ENCODE assay signal across 19 mouse cellular contexts in the genomic region with DNA sequence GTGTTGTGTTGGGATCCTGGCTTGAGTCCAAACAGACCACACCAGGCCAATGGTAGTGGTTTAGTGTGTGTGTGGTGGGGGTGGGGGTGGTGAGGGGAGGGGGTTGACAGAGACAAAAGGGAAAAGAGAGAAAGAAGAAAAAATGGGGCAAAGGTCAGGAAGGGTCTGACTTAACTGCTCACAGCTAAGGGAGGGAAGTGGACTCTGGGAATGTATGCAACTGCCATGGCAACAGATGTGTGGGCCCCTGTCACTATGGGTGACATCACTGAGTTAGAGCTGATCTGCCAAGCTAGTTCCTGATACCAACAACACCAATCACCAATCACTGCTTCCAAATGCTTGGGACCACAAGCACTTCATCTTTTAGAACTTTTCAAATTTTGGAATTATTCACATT. TPM values are rescaled to one million over a fixed set of nuclear protein-coding genes. Genes with fewer than 3 reads are reported as not detected.
DNase-seq lines count a peak whose midpoint lies in the region; ATAC-seq lines count a peak whose summit lies in the region.
"Had no signal": no experiment of that assay in that cellular context is flagged by ENCODE, and none has a peak within 500 bp of the region (broad histone marks: within the 10 kb centered on the region; RNA-seq: fewer than 3 reads in every experiment).

No protein-coding gene starts in this region.

- H3K4me1 ChIP-seq in intestine, embryonic 14.5 days (replicated peaks; ENCODE audit: control insufficient read depth, insufficient read depth, low read length): no peaks in the 10 kb centered on the region; the same call in 1 of the 2 replicates
- no peaks in the 10 kb centered on the region for H3K4me1 ChIP-seq in intestine, embryonic 16.5 days (ENCODE audit: control insufficient read depth, insufficient read depth, low read length)
- no peaks in the 10 kb centered on the region for H3K4me1 ChIP-seq in midbrain, embryonic 14.5 days (ENCODE audit: control insufficient read depth, insufficient read depth, low read length)
- H3K4me1 ChIP-seq in midbrain, embryonic 13.5 days (replicated peaks): peaks cover 5% of the 10 kb centered on the region; the same call in 1 of the 2 replicates

- 0 out of 2 replicates have a peak, but pooled peaks have one; percentile 64 for ATAC-seq in intestine, embryonic 14.5 days (replicated peaks; ENCODE audit: low FRiP score, low TSS enrichment, low read depth)
- ATAC-seq in intestine, embryonic 16.5 days: no peak
- ATAC-seq in midbrain, embryonic 14.5 days (ENCODE audit: low FRiP score, low TSS enrichment): no peak
- no peak for ATAC-seq in midbrain, embryonic 13.5 days
- ATAC-seq in granulocyte monocyte progenitor cell, adult 5-6 weeks (replicated peaks; ENCODE audit: poor library complexity, severe bottlenecking): no peak

- H3K4me2 ChIP-seq in intestine, embryonic 14.5 days (ENCODE audit: low read length): no peak overlapping the region
- no peak overlapping the region for H3K4me2 ChIP-seq in intestine, embryonic 16.5 days (ENCODE audit: low read depth, low read length)
- no peak overlapping the region for H3K4me2 ChIP-seq in midbrain, embryonic 14.5 days (ENCODE audit: low read length)
- no peak overlapping the region for H3K4me2 ChIP-seq in midbrain, embryonic 13.5 days (replicated peaks)

- no peak overlapping the region for H3K27ac ChIP-seq in intestine, embryonic 14.5 days (ENCODE audit: low read depth)
- H3K27ac ChIP-seq in intestine, embryonic 16.5 days (ENCODE audit: low read length): no peak overlapping the region
- no peak overlapping the region for H3K27ac ChIP-seq in midbrain, embryonic 14.5 days (replicated peaks; ENCODE audit: low read depth, low read length)
- no peak overlapping the region for H3K27ac ChIP-seq in midbrain, embryonic 13.5 days
- H3K27ac ChIP-seq: left cerebral cortex, adult 2 months; macrophage had no signal

- H3K27me3 ChIP-seq in intestine, embryonic 14.5 days (replicated peaks; ENCODE audit: control insufficient read depth, insufficient read depth, low read length): no peaks in the 10 kb centered on the region
- H3K27me3 ChIP-seq in intestine, embryonic 16.5 days (replicated peaks; ENCODE audit: control insufficient read depth, insufficient read depth, low read length): no peaks in the 10 kb centered on the region
- H3K27me3 ChIP-seq in midbrain, embryonic 14.5 days (ENCODE audit: control insufficient read depth, insufficient read depth, low read length): no peaks in the 10 kb centered on the region
- no peaks in the 10 kb centered on the region for H3K27me3 ChIP-seq in midbrain, embryonic 13.5 days

- no peak overlapping the region for H3K9ac ChIP-seq in intestine, embryonic 14.5 days (ENCODE audit: low read length)
- no peak overlapping the region for H3K9ac ChIP-seq in intestine, embryonic 16.5 days (ENCODE audit: low read depth, low read length)
- H3K9ac ChIP-seq in midbrain, embryonic 14.5 days (replicated peaks; ENCODE audit: low read length): no peak overlapping the region
- no peak overlapping the region for H3K9ac ChIP-seq in midbrain, embryonic 13.5 days (replicated peaks)

- no peak overlapping the region for H3K4me3 ChIP-seq in intestine, embryonic 14.5 days (ENCODE audit: low read depth, low read length)
- H3K4me3 ChIP-seq in intestine, embryonic 16.5 days (ENCODE audit: low read length): no peak overlapping the region
- no peak overlapping the region for H3K4me3 ChIP-seq in midbrain, embryonic 14.5 days (replicated peaks; ENCODE audit: low read depth, low read length)
- no peak overlapping the region for H3K4me3 ChIP-seq in midbrain, embryonic 13.5 days (replicated peaks)
- H3K4me3 ChIP-seq: left cerebral cortex, adult 2 months had no signal

- no peaks in the 10 kb centered on the region for H3K9me3 ChIP-seq in intestine, embryonic 14.5 days (ENCODE audit: control insufficient read depth, low read length)
- no peaks in the 10 kb centered on the region for H3K9me3 ChIP-seq in intestine, embryonic 16.5 days (ENCODE audit: control insufficient read depth, low read length)
- H3K9me3 ChIP-seq in midbrain, embryonic 14.5 days (ENCODE audit: control insufficient read depth, low read length): no peaks in the 10 kb centered on the region
- H3K9me3 ChIP-seq in midbrain, embryonic 13.5 days: no peaks in the 10 kb centered on the region

- no peak for DNase-seq in intestine, embryonic 14.5 days (ENCODE audit: low spot score)
- DNase-seq in midbrain, embryonic 14.5 days: peak; percentile 21
- peak; percentile 56 for DNase-seq in embryo, embryonic 9.5 days (ENCODE audit: extremely low spot score)
- peak; percentile 55 for DNase-seq in retina, embryonic 14.5 days (ENCODE audit: low spot score)
- DNase-seq in frontal cortex, postnatal 36 days (ENCODE audit: low spot score in 2 of 2): no peak
- DNase-seq: adrenal gland, postnatal 10 days; gastrocnemius, postnatal 14 days; kidney, adult 11 months; right cerebral cortex, adult 18-20 months; thymus, adult 2 months had no signal

- no peaks in the 10 kb centered on the region for H3K36me3 ChIP-seq in intestine, embryonic 14.5 days (ENCODE audit: control insufficient read depth, insufficient read depth, low read length)
- H3K36me3 ChIP-seq in intestine, embryonic 16.5 days (ENCODE audit: control insufficient read depth, insufficient read depth, low read length): no peaks in the 10 kb centered on the region
- no peaks in the 10 kb centered on the region for H3K36me3 ChIP-seq in midbrain, embryonic 14.5 days (ENCODE audit: control insufficient read depth, insufficient read depth, low read length)
- H3K36me3 ChIP-seq in midbrain, embryonic 13.5 days: no peaks in the 10 kb centered on the region

RNA-seq across cellular contexts. Expression of gene H2al2a, which starts 26.6 kb away (rescaled TPM):
- not detected in 2 replicates for polyA plus RNA-seq in intestine, embryonic 14.5 days (2014; fragmentation: Nextera tagmentation; extraction: Ambion mirVana)
- polyA plus RNA-seq in intestine, embryonic 16.5 days (2015; fragmentation: Nextera tagmentation; extraction: Ambion mirVana): not detected in 2 replicates
- polyA plus RNA-seq in midbrain, embryonic 14.5 days (2014; fragmentation: Nextera tagmentation; extraction: Ambion mirVana): not detected in 2 replicates
- polyA plus RNA-seq in midbrain, embryonic 13.5 days (2015; fragmentation: Nextera tagmentation; extraction: Ambion mirVana): not detected in 2 replicates
- not detected in 2 replicates for total RNA-seq in granulocyte monocyte progenitor cell, adult 5-6 weeks (2014; fragmentation: Nextera tagmentation)
- not detected in 2 replicates for total RNA-seq in granulocyte monocyte progenitor cell, adult 5-6 weeks (2017)
- total RNA-seq: adrenal gland, postnatal 10 days; common myeloid progenitor, adult 5-6 weeks; gastrocnemius, postnatal 14 days; left cerebral cortex, adult 2 months; liver, adult 2 months had no signal
- polyA plus RNA-seq: heart, embryonic 16.5 days; large intestine, adult 2 months; liver, adult 2 months; macrophage; thymus, adult 2 months had no signal

Comparison
In these comparisons a context has a peak if more than half of its experiments do, and no peak if none do; other contexts are left out.
1. DNase-seq: peak in midbrain, embryonic 14.5 days (single experiment), embryo, embryonic 9.5 days (single experiment) and retina, embryonic 14.5 days (single experiment); none in intestine, embryonic 14.5 days (single experiment) and frontal cortex, postnatal 36 days (0 of 2).